Mouse (Mus musculus): ENCODE results near the gene Pds5a.

DNA sequence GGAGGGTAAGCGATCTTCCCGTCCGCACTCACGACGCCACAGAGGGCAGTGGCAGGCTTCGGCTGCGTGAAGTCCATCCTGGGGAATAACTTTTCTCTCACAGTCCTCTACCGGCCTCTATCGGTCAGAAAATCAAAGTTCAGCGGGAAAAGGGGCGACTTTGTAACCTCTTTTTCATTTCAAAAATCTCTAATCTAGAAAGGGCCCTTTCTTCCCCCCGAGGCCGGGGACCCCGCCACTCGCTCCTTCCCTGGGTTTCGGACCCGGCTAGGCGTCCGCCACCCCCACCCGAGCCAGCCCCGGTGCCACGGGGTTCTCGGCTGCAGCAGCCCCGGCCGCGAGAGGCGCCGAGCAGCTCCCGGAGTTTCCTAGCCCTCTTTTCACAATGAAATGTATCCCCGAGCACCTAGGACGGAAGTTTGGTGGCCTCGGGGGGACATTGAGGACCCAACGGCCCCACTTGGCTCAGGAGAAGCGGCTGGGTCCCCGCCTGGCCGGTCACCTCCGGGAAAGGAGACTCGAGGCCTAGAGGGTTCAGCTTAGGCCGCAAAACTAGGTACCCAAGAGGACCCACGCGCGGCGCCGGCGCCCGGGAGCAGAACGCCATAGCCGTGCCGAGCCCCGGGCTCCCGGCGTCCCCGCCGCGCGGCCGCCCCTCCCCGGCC lies 1.1 kb downstream of the Pds5a start:
- TF ChIP-seq CTCF (IDR thresholded peaks at IDR 0.05; ENCODE audit: extremely low read depth, insufficient read depth, low read length) (peak; percentile 61), POLR2A (IDR thresholded peaks at IDR 0.05; ENCODE audit: extremely low read depth, insufficient read depth, low read length) (no peak)
